Mouse (Mus musculus) layer of hippocampus, postnatal 25 days (tissue): ENCODE measurements at regions not wholly inside any gene's neighbourhood (a gene's known extent, or its start where the extent isn't known, plus 50 kb on each side); places are given as distances from the start of the nearest gene placed in this dataset.
"Not testable (repeated sequence)": the region's sequence is repeated elsewhere in the genome, so short reads cannot be mapped to it uniquely, and the experiment has no call there.

Experiments used
- DNase-seq, 2 experiments: peaks; one replicate each; pipeline ENCODE4 v3.0.0; 2022; ENCODE audit warnings: mixed read lengths in 2 of 2, low spot score in 1 of 2; ENCODE audit errors: extremely low spot score in 1 of 2

GRCm38 (mm10) chr16:50783784-50784650, 193.1 kb upstream of the Ccdc54 start:
- DNase-seq = no peak

- DNase-seq = no peak
These were observed 192.3 kb upstream of the Ccdc54 start for GRCm38 (mm10) chr16:50783240-50783639.

GRCm38 (mm10) chr16:50779030-50779784, 188.3 kb upstream of the Ccdc54 start:
- DNase-seq = no peak

- DNase-seq = not testable (repeated sequence)
These were observed 183.7 kb upstream of the Ccdc54 start for GRCm38 (mm10) chr16:50774699-50775098.

GRCm38 (mm10) chr16:50766055-50766770, 175.3 kb upstream of the Ccdc54 start:
- peak in 1 of 2 experiments; percentile 8 for DNase-seq

GRCm38 (mm10) chr16:50762096-50762495, 171.1 kb upstream of the Ccdc54 start:
- DNase-seq = no peak

- no peak for DNase-seq
These were observed 169.0 kb upstream of the Ccdc54 start for GRCm38 (mm10) chr16:50759979-50760378.

- no peak for DNase-seq
These were observed 165.7 kb upstream of the Ccdc54 start for GRCm38 (mm10) chr16:50756696-50757095.

GRCm38 (mm10) chr16:50753612-50754389, 162.8 kb upstream of the Ccdc54 start:
- DNase-seq = no peak

GRCm38 (mm10) chr16:50753046-50753445, 162.1 kb upstream of the Ccdc54 start:
- no peak for DNase-seq

- DNase-seq = no peak
These were observed 161.3 kb upstream of the Ccdc54 start for GRCm38 (mm10) chr16:50752277-50752600.

- DNase-seq = no peak
These were observed 160.7 kb upstream of the Ccdc54 start for GRCm38 (mm10) chr16:50751495-50752276.

GRCm38 (mm10) chr16:50747698-50748097, 156.7 kb upstream of the Ccdc54 start:
- DNase-seq = no peak

GRCm38 (mm10) chr16:50745723-50746122, 154.8 kb upstream of the Ccdc54 start:
- no peak for DNase-seq

GRCm38 (mm10) chr16:50737396-50737843, 146.5 kb upstream of the Ccdc54 start:
- DNase-seq = no peak

- DNase-seq = peak; percentile 86 to 96
These were observed 145.4 kb upstream of the Ccdc54 start for GRCm38 (mm10) chr16:50736151-50737047.

- no peak for DNase-seq
These were observed 142.4 kb upstream of the Ccdc54 start for GRCm38 (mm10) chr16:50733359-50733758.
